Mouse (Mus musculus) embryo, embryonic 10 days (tissue): ENCODE data around the gene Tmem135.

ENCODE experiments used
- DNase-seq: peaks from one replicate; pipeline ENCODE4 v3.0.0-alpha.2; 2015; ENCODE audit warnings: low spot score

The Tmem135 gene

DNA sequence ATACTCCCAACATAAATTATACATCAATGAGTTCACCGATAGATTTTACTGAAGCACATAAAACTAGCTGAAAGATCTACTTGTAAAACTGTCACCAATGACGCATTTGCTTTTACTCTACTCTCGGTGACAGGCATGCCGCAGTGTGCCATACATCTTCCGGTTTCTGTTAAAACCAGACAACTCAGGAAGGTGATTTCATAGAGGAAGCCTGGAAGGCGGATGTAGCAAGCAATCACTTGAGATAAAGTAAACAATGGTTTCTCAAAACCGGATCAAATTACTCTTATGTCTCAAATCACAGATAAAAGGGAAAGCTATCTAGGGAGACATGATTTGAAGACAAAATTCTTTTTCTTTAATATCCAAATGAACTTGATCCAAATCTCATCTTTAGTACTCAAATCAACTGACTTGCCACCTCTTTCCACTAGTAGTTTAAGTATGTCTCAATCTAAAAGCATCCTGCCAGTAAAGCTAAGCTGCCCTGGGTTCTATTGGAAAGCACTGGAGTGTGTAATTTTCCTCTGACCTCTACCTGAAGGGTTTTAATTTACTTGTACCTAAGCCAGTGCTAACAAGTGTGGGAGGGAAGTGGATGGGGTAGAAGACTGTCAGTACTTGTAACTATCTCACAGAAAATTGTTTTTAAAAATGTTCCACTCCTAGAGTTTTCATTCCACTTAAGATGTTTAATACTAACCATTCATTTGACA is 155.7 kb downstream of the Tmem135 start:
- DNase-seq, result peak; percentile 55

- DNase-seq, result no peak
These were observed 156.9 kb downstream of the Tmem135 start for GRCm38 (mm10) chr7:89247012-89247710.

DNA sequence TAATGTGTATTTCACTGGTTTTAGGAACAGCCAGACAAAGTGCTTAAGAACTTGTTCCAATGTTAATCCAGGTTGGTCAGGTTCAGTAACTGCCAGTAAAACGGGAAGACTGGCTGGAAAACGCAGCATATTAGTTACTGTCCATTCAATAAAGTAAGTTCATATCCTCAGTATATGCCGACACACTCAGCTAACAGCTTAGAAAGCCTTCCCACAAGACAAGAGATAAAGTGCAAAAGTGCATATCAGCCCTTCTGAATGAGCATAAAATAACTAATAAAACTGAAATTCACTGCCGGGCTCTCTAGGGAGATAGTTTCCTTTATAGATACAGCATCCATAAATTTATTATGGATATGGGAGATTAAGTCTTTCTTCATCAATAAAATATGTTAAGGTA is 161.5 kb downstream of the Tmem135 start:
- no peak for DNase-seq

DNA sequence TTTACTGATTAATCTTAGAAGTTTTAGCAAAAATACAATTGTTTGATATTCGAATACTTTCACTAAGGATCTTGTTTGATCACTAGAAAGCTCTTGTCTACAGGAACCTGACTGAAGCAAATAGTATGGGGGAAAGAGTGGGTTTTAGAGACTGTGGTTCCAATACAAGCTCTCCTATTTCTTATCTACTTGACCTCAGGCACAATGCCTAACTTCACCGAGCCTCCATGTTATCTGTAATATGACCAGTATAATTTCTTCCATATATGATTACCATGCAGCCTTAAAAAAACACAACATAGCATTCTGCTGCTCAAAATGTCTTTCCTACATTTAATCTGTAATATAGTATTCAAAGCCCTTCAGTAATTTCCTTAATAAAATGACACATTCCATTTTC is 161.9 kb downstream of the Tmem135 start:
- DNase-seq, result no peak

DNA sequence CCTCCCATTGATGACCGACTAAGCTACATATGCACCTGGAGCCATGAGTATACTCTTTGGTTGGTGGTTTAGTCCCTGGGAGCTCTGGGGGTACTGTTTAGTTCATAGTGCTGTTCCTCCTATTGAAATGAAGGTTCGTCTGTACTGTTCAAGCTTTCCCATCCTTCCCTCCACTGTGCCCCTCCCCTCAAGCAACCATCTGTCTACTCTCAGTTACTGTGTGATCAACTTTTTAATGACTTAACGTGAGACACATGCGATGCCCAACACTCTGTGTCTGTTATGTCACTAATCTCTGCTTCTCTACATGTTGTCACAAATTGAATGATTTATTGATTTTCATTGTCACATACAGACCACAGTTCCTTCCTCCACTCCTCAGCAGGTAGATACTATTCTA is 164.4 kb downstream of the Tmem135 start:
- DNase-seq, result no peak

GRCm38 (mm10) chr7:89236592-89236991 is 167.4 kb downstream of the Tmem135 start:
- DNase-seq, result no peak

DNA sequence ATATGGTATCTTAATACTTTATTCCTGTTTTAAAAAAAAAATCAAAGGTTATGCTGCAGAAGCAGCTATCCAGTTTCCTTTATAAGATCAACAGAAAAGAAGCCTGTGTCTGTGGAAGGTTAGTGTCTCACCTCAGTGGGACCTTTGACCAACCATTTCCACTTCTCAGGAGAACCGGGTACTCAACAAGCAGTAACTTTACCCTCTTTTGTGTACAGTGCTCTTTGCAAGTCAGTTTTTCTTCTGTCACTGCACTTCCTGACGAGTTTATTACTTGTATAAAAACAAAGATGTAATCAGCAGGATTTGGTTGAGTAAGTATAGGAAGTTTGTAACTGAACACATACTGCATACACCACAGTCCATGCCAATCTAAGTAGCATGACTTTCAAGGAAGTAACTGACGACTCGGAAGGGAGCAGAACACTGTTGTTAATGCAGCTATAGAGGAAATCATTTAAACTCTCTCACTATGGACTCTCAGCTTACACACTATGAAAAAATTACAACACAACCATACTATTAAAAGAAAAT is 168.0 kb downstream of the Tmem135 start:
- no peak for DNase-seq

GRCm38 (mm10) chr7:89232499-89233145 is 171.4 kb downstream of the Tmem135 start:
- DNase-seq, result no peak

DNA sequence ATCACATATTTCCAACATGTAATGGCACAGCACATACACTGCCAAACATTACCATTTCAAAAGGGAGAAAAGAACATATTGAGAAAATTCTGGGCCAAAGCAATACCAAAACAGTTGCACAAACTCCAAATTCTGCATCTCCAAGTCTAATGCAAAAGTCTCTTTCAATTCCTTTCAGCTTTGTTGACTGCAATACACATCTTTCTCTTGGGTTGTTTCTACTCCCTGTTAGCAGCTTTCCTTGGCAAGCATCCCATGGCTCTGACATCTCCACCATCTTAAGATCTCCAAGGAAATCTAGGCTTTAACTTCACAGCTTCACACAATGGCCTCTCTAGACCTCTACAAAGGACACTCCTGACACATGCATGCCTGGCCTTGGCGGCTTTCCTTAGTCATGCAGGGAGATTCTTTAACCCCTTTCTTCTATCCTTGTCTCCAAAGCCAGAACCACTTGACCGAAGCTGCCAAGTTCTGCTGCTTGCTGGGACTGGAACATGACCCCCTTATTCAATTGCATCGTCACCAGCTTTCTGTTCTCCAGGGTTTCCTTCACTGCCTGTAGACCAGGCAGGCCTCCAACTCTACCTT is 172.7 kb downstream of the Tmem135 start:
- DNase-seq, result no peak

- no peak for DNase-seq
These were observed 181.4 kb downstream of the Tmem135 start for GRCm38 (mm10) chr7:89222609-89223008.

DNA sequence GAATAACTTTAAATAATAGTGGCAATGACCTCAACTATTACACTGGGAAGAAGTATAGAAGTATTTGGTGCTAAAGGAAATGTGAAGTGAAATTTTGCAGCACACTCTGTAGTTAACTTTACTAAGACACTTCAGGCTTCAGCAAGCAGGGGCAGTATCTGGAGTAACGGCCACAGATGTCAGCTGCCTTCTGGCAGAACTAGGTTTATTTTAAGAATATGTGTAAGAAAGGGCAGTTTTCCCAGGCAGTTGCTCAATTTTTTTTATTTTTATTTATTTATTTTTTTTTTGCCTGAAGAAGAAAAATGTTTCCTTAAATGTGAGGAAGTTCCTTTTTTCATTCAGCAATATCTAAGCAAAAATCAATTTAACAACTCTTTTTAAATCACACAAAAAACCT is 187.4 kb downstream of the Tmem135 start:
- DNase-seq, result no peak

DNA sequence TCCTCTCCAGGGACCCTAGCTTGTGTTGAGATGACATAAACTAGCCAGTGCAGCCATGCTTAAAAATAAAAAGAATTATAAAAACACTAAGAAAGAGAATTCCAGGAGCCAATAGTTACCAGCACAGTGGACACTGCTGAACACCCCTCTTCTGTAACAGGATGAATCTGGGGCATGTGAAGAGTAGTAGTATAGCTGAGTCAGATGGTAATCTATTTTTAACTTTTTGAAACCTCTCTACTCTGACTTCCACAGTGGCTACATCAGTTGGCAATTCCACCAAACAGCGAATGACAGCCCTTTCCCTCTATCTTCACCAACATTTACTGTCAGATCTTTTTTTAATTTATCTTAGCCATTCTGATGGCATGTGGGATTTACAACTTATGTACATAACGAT is 187.9 kb downstream of the Tmem135 start:
- DNase-seq, result no peak

- DNase-seq, result peak; percentile 14
These were observed 188.3 kb downstream of the Tmem135 start for GRCm38 (mm10) chr7:89215714-89216113.

DNA sequence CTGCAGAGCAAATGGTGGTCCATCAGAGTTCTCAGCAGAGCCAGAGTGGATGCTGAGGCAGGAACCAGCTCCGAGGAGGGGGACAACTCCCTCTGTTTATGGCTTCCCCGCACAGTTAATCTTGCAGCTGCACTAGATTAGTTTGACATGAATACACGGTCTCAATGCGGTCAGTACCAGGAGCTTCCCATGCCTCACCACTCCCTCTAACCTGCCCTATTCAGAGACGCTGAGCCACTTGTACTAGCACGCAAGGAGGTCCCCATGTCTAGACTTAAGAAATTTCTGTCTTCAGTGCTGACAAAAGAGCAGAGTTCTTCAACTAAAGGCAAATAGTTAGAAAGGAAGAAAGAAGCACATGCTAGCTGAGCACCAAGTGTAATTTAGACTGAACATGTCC is 193.5 kb downstream of the Tmem135 start:
- DNase-seq, result peak; percentile 53

GRCm38 (mm10) chr7:89206165-89206564 is 197.9 kb downstream of the Tmem135 start:
- no peak for DNase-seq

DNA sequence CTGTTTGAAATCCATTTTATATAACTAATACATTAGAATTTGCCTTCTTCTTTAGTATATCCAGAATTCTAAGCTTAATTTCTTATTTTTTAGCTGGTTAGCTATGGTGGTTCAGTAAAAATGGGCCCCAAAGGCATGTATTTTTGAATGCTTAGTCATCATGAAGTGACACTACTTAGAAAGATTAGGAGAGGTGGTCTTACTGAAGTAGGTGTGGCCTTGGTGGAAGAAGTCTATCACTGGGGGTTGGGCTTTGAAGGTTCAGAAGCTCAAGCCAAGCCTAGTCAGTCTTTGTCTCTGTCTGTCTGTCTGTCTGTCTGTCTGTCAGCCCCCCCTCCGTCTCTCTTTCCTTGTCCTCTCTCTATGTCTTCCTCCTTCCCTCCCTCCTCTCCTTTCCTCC is 198.6 kb downstream of the Tmem135 start:
- no peak for DNase-seq

DNA sequence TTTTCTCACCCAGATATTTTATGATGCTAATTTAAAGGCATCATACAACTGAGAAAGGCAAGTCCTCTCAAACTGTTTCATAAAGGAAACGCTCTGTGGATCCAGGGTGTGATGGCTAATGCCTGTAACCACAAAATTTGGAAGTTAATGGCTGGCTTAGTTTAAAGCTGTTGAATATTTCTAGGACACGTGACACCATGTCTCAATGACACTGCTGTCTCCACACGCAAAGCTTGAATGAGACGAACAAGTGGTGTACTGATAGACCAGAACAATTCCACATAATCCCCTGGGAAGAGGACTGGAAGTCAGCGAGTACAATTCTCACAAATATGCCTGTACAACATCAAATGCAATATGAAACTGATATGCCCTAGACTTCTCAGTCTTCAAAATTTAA is 200.9 kb downstream of the Tmem135 start:
- no peak for DNase-seq

DNA sequence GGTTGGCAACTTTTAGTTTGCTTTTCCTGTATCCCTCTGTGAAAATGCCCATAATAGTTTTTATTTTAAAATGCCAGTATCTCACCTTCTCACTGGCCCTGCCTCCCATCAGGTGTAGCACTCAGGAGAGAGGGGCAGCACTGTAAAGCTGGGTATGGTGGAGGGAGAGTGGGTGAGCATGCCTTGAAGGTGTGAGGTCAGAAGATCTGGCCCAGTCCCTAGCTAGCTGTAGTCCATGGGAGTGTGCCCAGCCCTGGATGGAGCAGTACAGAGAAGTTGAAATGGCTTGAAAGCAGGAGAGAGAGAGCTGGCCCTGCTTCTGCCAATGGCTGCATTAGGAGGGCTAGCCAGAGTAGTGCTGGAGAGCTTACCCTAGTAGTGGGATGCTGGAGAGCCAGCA is 202.1 kb downstream of the Tmem135 start:
- no peak for DNase-seq

GRCm38 (mm10) chr7:89198499-89198898 is 205.5 kb downstream of the Tmem135 start:
- DNase-seq, result no peak

GRCm38 (mm10) chr7:89193459-89193858 is 210.6 kb downstream of the Tmem135 start:
- DNase-seq, result no peak

- no peak for DNase-seq
These were observed 220.1 kb downstream of the Tmem135 start for GRCm38 (mm10) chr7:89183928-89184327.

GRCm38 (mm10) chr7:89182943-89183342 is 221.1 kb downstream of the Tmem135 start:
- no peak for DNase-seq

GRCm38 (mm10) chr7:89181285-89181684 is 222.7 kb downstream of the Tmem135 start:
- DNase-seq, result peak; percentile 14
